Mouse (Mus musculus) G1E (cell line): Measurements from ENCODE around the gene 1700086D15Rik. TPM values are rescaled to one million over a fixed set of nuclear protein-coding genes. Genes with fewer than 3 reads are reported as not detected.

Source experiments
- ATAC-seq: 2 replicates; pipeline ENCODE4 v1.8.0; 2016; ENCODE audit warnings: mild to moderate bottlenecking; ENCODE audit not compliant: insufficient number of reproducible peaks, poor library complexity, low FRiP score, severe bottlenecking; ENCODE audit errors: extremely low read depth
- DNase-seq: peaks from one replicate; pipeline ENCODE4 v3.0.0; 2012; ENCODE audit warnings: low spot score
- H3K27me3 ChIP-seq: 2 replicates; pipeline ENCODE4 v1.6.1; 2012; ENCODE audit warnings: mild to moderate bottlenecking, low read length, inconsistent platforms; ENCODE audit not compliant: insufficient read depth
- H3K36me3 ChIP-seq: replicated peaks from 2 replicates; pipeline ENCODE3; 2012; ENCODE audit warnings: mild to moderate bottlenecking, inconsistent platforms
- H3K4me1 ChIP-seq: 2 replicates; pipeline ENCODE4 v1.6.1; 2012; ENCODE audit warnings: low read depth, low read length, inconsistent platforms, mixed read lengths; ENCODE audit not compliant: insufficient read depth
- H3K4me3 ChIP-seq: 2 replicates; pipeline ENCODE4 v1.5.1; 2012; ENCODE audit warnings: low read depth, mild to moderate bottlenecking, inconsistent platforms, low read length, moderate library complexity, mixed read lengths
- H3K9me3 ChIP-seq: replicated peaks from 2 replicates; pipeline ENCODE4 v1.6.1; 2012; ENCODE audit warnings: inconsistent platforms
- CTCF ChIP-seq: IDR thresholded peaks from 2 replicates; pipeline ENCODE4 v1.5.1; 2012; ENCODE audit warnings: low read depth, low read length, inconsistent platforms, mixed read lengths
- GATA1 ChIP-seq: IDR thresholded peaks from 2 replicates; pipeline ENCODE4 v1.6.1; 2012; ENCODE audit warnings: borderline replicate concordance, low read length, inconsistent platforms, mixed read lengths
- GATA2 ChIP-seq: IDR thresholded peaks from 2 replicates; pipeline ENCODE4 v1.6.1; 2012; ENCODE audit warnings: low read depth, low read length, inconsistent platforms, borderline replicate concordance
- POLR2AphosphoS5 ChIP-seq: IDR thresholded peaks from 2 replicates; pipeline ENCODE4 v1.6.1; 2012; ENCODE audit warnings: low read depth, low read length, inconsistent platforms; ENCODE audit not compliant: insufficient replicate concordance
- TAL1 ChIP-seq: conservative IDR thresholded peaks from 2 replicates; pipeline ENCODE4 v1.6.1; 2012; ENCODE audit warnings: low read depth, low read length, inconsistent platforms, mixed read lengths
- polyA plus RNA-seq: library from polyadenylated mRNA; stranded (reverse); fragments of >175 nt; gene quantifications from 2 replicates; pipeline ENCODE4 v1.2.3, GENCODE M21; 2012
- total RNA-seq, 2 experiments: library from RNA; stranded (forward) in 1 of 2; stranded (reverse) in 1 of 2; fragments of 200-1000 nt in 1 of 2; fragments of >200 nt in 1 of 2; fragmentation: Nextera tagmentation in 1 of 2; gene quantifications; 2 replicates each; pipeline ENCODE4 v1.2.3; 2014 to 2017

Gene 1700086D15Rik
- not detected in 2 replicates for total RNA-seq (2014; fragmentation: Nextera tagmentation)
- 0.11 TPM in 1 of 2 replicates, not detected in the other for total RNA-seq (2017)
- not detected in 2 replicates for polyA plus RNA-seq

GRCm38 (mm10) chr11:65159791-65160190 lies at the start of gene 1700086D15Rik:
1700086D15Rik (minus strand) TSS chr11:65159891.
- DNase-seq: no peak
- Histone ChIP-seq H3K4me1 (no peaks in the 10 kb centered on the region), H3K27me3 (no peaks in the 10 kb centered on the region), H3K36me3 (no peaks in the 10 kb centered on the region), H3K9me3 (peaks cover 4% of the 10 kb centered on the region; the same call in 1 of the 2 replicates), H3K4me3 (no peak within 1 kb of the TSS)
- ATAC-seq: no peak
- TF ChIP-seq POLR2AphosphoS5 (no peak), TAL1 (no peak), CTCF (no peak), GATA2 (no peak), GATA1 (no peak)

DNA sequence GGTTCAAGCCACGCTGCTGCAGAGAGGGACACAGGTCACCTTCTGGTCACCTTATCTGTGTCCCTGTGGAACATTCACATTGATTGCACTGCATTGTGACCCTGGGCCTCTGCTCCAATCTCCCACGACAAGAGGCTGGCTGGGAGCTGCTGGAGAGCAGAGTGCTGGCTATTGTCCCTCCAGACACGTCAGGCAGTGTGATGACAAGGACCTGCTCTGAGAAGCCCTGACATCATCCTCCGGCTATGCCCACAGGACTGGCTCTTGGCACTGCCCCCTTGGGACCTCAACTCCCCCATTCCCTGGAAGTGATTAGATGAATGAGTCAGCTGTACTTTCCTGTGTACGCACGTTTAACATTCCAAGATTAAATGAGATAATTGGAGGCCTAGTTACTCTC lies 49.8 kb upstream of the 1700086D15Rik start:
- no peaks in the 10 kb centered on the region for H3K4me1 ChIP-seq
- H3K27me3 ChIP-seq: no peaks in the 10 kb centered on the region
- no peaks in the 10 kb centered on the region for H3K36me3 ChIP-seq
- H3K9me3 ChIP-seq: no peaks in the 10 kb centered on the region
- TF ChIP-seq GATA1 (no peak), POLR2AphosphoS5 (no peak), TAL1 (no peak), CTCF (no peak), GATA2 (no peak)
- ATAC-seq: no peak
- DNase-seq: no peak
- no peak overlapping the region for H3K4me3 ChIP-seq

GRCm38 (mm10) chr11:65205306-65205705 lies 45.6 kb upstream of the 1700086D15Rik start:
- Histone ChIP-seq H3K4me1 (no peaks in the 10 kb centered on the region), H3K9me3 (no peaks in the 10 kb centered on the region), H3K36me3 (no peaks in the 10 kb centered on the region), H3K4me3 (no peak overlapping the region), H3K27me3 (no peaks in the 10 kb centered on the region)
- no peak for TF ChIP-seq TAL1
- no peak for TF ChIP-seq GATA1
- no peak for TF ChIP-seq CTCF
- TF ChIP-seq GATA2: no peak
- no peak for TF ChIP-seq POLR2AphosphoS5
- ATAC-seq: no peak
- DNase-seq: no peak

- H3K4me1 ChIP-seq: no peaks in the 10 kb centered on the region
- DNase-seq: no peak
- TF ChIP-seq CTCF: no peak
- no peak for TF ChIP-seq GATA2
- TF ChIP-seq GATA1: no peak
- TF ChIP-seq POLR2AphosphoS5: no peak
- no peak for TF ChIP-seq TAL1
- H3K9me3 ChIP-seq: no peaks in the 10 kb centered on the region
- ATAC-seq: no peak
- no peak overlapping the region for H3K4me3 ChIP-seq
- H3K36me3 ChIP-seq: no peaks in the 10 kb centered on the region
- H3K27me3 ChIP-seq: no peaks in the 10 kb centered on the region
These were observed 45.0 kb upstream of the 1700086D15Rik start for GRCm38 (mm10) chr11:65204651-65205050.

DNA sequence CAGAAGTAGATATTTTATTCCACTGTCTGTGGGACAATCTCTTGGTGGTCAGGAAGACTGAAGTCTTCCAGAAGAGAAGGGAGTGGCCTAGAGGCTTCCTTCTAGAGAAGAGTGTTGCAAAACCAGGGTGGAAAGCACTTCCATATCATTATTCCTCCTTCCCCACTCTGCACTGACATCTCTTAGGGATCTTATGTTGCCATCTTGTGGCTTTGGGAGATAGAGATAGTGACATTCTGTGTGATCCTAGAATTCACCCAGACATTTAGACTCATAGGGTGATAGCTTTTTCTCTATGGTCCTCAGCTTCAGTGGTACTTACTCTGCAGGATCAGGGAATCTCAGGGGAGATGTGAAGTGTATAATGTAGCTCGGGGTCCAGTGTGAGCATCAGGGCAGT lies 43.3 kb upstream of the 1700086D15Rik start:
- H3K27me3 ChIP-seq: no peaks in the 10 kb centered on the region
- TF ChIP-seq GATA2 (no peak), TAL1 (no peak), CTCF (no peak), POLR2AphosphoS5 (no peak), GATA1 (no peak)
- H3K36me3 ChIP-seq: no peaks in the 10 kb centered on the region
- DNase-seq (no peak), ATAC-seq (no peak)
- H3K4me1 ChIP-seq: no peaks in the 10 kb centered on the region
- H3K4me3 ChIP-seq: no peak overlapping the region
- no peaks in the 10 kb centered on the region for H3K9me3 ChIP-seq

DNA sequence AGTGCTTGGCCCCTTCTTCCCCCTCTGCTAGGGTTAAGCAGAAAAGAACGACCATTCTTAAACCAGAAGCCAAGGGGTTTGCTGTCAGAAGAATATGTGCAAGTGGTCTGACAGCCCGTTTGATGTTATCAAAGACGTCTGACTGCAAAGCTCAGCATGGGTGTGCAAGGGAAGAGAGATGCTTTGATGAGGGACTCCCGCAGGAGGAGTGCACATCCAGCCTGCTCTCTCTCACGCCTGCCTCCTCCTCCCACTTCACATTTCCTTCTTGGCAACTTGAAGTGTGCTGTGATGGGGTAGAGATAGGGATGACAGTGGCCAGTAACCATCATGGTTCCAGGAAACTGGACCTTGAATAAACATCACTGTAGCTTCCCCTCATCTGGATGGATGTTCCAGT lies 42.5 kb upstream of the 1700086D15Rik start:
- H3K9me3 ChIP-seq: no peaks in the 10 kb centered on the region

DNA sequence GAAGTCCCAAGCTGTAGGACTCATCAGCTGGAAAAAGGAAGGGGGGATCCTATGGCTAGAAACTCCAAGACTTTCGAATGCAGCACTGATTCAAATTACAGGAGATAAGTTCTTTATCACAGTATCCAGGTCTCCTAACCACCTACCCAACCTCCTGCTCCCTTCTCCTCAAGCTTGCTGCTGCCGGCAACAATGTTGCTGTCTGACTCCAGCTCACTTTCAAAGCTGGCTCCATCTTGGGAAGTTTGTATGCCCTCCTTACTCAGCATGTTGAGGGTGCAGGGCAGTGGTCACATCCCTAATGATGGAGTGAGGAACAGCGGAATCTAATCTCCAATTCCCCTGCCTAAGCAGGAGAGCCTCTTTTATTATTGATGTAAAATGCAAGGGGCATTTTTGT lies 38.3 kb upstream of the 1700086D15Rik start:
- no peaks in the 10 kb centered on the region for H3K4me1 ChIP-seq
- DNase-seq: no peak

More for the DNA sequence above, 42.5 kb upstream of the 1700086D15Rik start:
- DNase-seq: no peak
- ATAC-seq: no peak
- Histone ChIP-seq H3K4me1 (no peaks in the 10 kb centered on the region), H3K36me3 (no peaks in the 10 kb centered on the region), H3K27me3 (no peaks in the 10 kb centered on the region), H3K4me3 (no peak overlapping the region)
- TF ChIP-seq CTCF: no peak
- no peak for TF ChIP-seq POLR2AphosphoS5
- no peak for TF ChIP-seq TAL1
- no peak for TF ChIP-seq GATA1
- TF ChIP-seq GATA2: no peak

More for the DNA sequence above, 38.3 kb upstream of the 1700086D15Rik start:
- Histone ChIP-seq H3K36me3 (no peaks in the 10 kb centered on the region), H3K4me3 (no peak overlapping the region), H3K9me3 (no peaks in the 10 kb centered on the region), H3K27me3 (no peaks in the 10 kb centered on the region)
- no peak for TF ChIP-seq TAL1
- no peak for ATAC-seq
